ENCODE assay signal across 16 mouse cellular contexts in the genomic region with DNA sequence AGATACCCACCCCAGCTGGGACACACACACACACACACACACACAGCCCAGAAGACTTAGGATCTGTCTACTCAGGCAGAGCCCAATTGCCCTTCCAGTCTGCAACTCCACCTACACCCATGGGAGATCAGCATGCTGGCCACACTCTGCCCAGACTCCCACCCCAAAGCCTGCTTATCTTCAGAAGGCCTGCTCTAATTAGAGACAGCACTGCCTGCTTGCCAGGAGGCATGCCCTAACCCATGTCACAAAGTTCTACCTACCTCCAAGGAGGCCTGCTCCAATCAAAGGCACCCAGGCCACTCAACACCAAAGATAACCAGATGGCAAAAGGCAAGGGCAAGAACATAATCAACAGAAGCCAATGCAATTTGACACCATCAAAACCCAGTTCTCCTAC.
"Had no signal": no experiment of that assay in that cellular context is flagged by ENCODE, and none has a peak within 500 bp of the region (broad histone marks: within the 10 kb centered on the region; RNA-seq: fewer than 3 reads in every experiment).

No protein-coding gene starts in this region.

- H3K27me3 ChIP-seq: lung, embryonic 15.5 days; neural tube, embryonic 12.5 days; stomach, embryonic 15.5 days had no signal

- H3K4me1 ChIP-seq: lung, embryonic 15.5 days; neural tube, embryonic 12.5 days; stomach, embryonic 15.5 days had no signal

- H3K4me2 ChIP-seq: lung, embryonic 15.5 days; midbrain, embryonic 11.5 days; neural tube, embryonic 12.5 days; stomach, embryonic 15.5 days had no signal

- H3K9ac ChIP-seq: lung, embryonic 15.5 days; neural tube, embryonic 12.5 days; stomach, embryonic 15.5 days had no signal

- DNase-seq: lung, adult 2 months; lung, postnatal 14 days; lung, postnatal 36 days; midbrain, embryonic 14.5 days; right cerebral cortex, postnatal 14 days; thymus, adult 2 months; thymus, postnatal 25 days; thymus, postnatal 4 days had no signal

- H3K4me3 ChIP-seq: lung, embryonic 15.5 days; neural tube, embryonic 12.5 days; stomach, embryonic 15.5 days had no signal

- H3K27ac ChIP-seq: lung, embryonic 15.5 days; macrophage; neural tube, embryonic 12.5 days; stomach, embryonic 15.5 days; stomach, postnatal 0 days had no signal

- ATAC-seq: lung, postnatal 0 days; midbrain, embryonic 16.5 days had no signal

- H3K36me3 ChIP-seq: lung, embryonic 15.5 days; neural tube, embryonic 12.5 days; stomach, embryonic 15.5 days had no signal

- H3K9me3 ChIP-seq: lung, embryonic 15.5 days; neural tube, embryonic 12.5 days; stomach, embryonic 15.5 days had no signal
